Mouse (Mus musculus) midbrain, embryonic 11.5 days (tissue): Measurements from ENCODE around the gene Tfpt. TPM values are rescaled to one million over a fixed set of nuclear protein-coding genes. Genes with fewer than 3 reads are reported as not detected.

Experiments
- ATAC-seq: fragments of 200-750 bp; cut with Nextera tagmentation; 2 replicates; pipeline ENCODE4 v1.8.0; 2017; ENCODE audit warnings: moderate TSS enrichment, moderate library complexity; ENCODE audit not compliant: low FRiP score
- DNase-seq: peaks from one replicate; pipeline ENCODE4 v3.0.0; 2015; ENCODE audit warnings: low spot score; ENCODE audit errors: missing footprints
- H3K27ac ChIP-seq: fragments of 300-500 bp; sonication (generic); 2 replicates; pipeline ENCODE4 v1.5.1; 2014; ENCODE audit warnings: low read depth, low read length
- H3K27me3 ChIP-seq: fragments of 300-500 bp; sonication (generic); 2 replicates; pipeline ENCODE4 v1.6.1; 2014; ENCODE audit warnings: mild to moderate bottlenecking, low read length, moderate library complexity, mixed read lengths; ENCODE audit not compliant: control insufficient read depth, insufficient read depth
- H3K36me3 ChIP-seq: fragments of 300-500 bp; sonication (generic); 2 replicates; pipeline ENCODE4 v1.6.1; 2014; ENCODE audit warnings: mild to moderate bottlenecking, low read length, moderate library complexity, mixed read lengths; ENCODE audit not compliant: control insufficient read depth, insufficient read depth
- H3K4me1 ChIP-seq: fragments of 300-500 bp; sonication (generic); 2 replicates; pipeline ENCODE4 v1.6.1; 2014; ENCODE audit warnings: low read length; ENCODE audit not compliant: control insufficient read depth, insufficient read depth
- H3K4me2 ChIP-seq: fragments of 300-500 bp; sonication (generic); 2 replicates; pipeline ENCODE4 v1.6.1; 2014; ENCODE audit warnings: mild to moderate bottlenecking, moderate library complexity
- H3K4me3 ChIP-seq: fragments of 300-500 bp; sonication (generic); 2 replicates; pipeline ENCODE4 v1.5.1; 2014; ENCODE audit warnings: low read depth, low read length
- H3K9ac ChIP-seq: fragments of 300-500 bp; sonication (generic); 2 replicates; pipeline ENCODE4 v1.6.1; 2014; ENCODE audit warnings: low read length
- H3K9me3 ChIP-seq: fragments of 300-500 bp; sonication (generic); 2 replicates; pipeline ENCODE4 v1.6.1; 2016; ENCODE audit warnings: low read length; ENCODE audit not compliant: control insufficient read depth
- WGBS: fragments of 180-500 bp; shearing (Covaris S2); extraction: QIAGEN DNeasy Blood & Tissue Kit; methylation state at CpG from one replicate; pipeline ENCODE4 v1.1.7; 2014; 5-methylcytosine and 5-hydroxymethylcytosine counted together
- polyA plus RNA-seq: library from polyadenylated mRNA; unstranded; fragments of >200 nt; fragmentation: Nextera tagmentation; extraction: Ambion mirVana; gene quantifications from 2 replicates; pipeline ENCODE4 v1.2.1, GENCODE M21; 2014

Gene Tfpt
- polyA plus RNA-seq, 1 experiment from 2014 or later: 29.9 TPM

DNA sequence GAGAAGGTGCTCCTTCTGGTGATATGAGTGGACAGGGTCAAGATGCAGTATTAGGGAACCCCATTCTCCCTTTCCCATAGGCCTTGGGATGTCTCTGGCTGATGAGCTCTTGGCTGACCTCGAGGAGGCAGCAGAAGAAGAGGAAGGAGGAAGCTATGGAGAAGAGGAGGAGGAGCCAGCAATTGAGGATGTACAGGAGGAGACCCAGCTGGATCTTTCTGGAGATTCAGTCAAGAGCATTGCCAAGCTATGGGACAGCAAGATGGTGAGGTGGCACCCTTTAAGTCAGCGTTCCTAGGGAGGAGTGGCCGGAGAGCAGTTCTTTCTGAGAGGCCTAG lies 718 bp upstream of the Tfpt start:
- Histone ChIP-seq H3K9ac (peak overlapping the region; percentile 77), H3K4me2 (peak overlapping the region; percentile 74), H3K27ac (no peak overlapping the region), H3K4me1 (peaks cover 13% of the 10 kb centered on the region), H3K4me3 (peak overlapping the region; percentile 73), H3K27me3 (no peaks in the 10 kb centered on the region), H3K9me3 (no peaks in the 10 kb centered on the region), H3K36me3 (peaks cover 10% of the 10 kb centered on the region; the same call in 1 of the 2 replicates)
- ATAC-seq (no peak), DNase-seq (no peak)
- 66% methylated on average over 3 of the region's 3 CpGs for WGBS

DNA sequence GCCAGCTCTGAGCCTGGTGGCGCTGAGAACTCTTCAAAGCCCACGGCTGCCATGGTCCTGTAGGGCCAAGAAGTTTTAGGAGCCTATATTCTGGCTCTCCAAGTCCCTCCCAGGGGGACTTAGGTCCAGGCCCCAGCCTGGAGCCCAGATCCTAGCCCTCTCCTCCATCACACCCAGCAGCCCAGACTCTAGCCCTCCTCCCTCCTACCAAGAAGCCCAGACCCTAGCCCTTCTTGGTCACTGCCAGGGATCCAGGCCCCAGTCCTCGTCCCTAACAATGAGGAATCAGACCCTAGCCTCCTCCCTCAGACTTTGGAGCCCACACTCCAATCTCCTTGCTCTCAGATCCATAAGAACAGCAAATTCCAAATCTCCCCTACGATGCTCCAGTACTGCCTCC lies 699 bp downstream of the Tfpt start:
- ATAC-seq (peak; percentile 55), DNase-seq (no peak)
- peak overlapping the region; percentile 82 for H3K9ac ChIP-seq
- H3K4me3 ChIP-seq: peak overlapping the region; percentile 73
- H3K9me3 ChIP-seq: no peaks in the 10 kb centered on the region
- H3K27me3 ChIP-seq: no peaks in the 10 kb centered on the region
- H3K27ac ChIP-seq: no peak overlapping the region
- H3K4me2 ChIP-seq: peak overlapping the region; percentile 74
- H3K36me3 ChIP-seq: peaks cover 11% of the 10 kb centered on the region; the same call in 1 of the 2 replicates
- 56% methylated on average over 4 of the region's 4 CpGs for WGBS
- peaks cover 13% of the 10 kb centered on the region for H3K4me1 ChIP-seq

DNA sequence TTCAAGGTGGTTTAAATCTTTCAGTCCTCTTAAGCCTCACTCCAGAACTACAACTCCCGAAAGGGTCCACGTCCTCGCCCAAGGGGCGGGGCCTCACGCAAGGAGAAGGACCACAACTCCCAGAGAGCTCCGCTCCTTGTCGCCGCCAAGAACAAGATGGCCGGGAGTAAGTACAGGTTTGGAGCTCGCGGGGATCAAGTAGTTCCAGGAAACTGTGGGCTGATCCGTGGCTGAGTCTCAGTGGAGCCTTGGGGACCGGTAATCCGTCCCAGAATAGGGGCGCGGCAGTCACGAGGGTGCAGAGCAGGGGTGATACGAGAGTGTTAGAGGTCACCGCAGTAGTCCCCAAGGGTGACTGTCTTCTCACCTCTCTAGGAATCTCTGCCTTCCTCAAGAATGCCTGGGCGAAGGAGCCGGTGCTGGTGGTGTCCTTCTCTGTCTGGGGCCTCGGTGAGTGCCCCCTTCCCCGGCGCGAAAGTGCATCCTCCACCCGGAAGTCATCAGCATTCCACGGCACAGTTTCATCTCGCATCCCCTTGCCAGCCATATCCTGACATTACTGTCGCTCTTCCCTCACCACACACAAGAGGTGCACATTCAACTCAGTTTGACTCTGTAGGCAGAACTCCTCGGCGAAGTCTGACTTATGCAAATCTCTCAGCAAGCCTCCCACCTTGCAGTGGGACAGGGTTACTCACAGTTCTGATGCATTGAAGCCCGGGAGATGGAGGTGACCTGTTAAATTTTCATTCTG lies 12.3 kb downstream of the Tfpt start, which contains the start of gene Ndufa3:
Ndufa3 (plus strand) TSS at position 132 of the 754 bp plus-strand sequence.
- peak within 1 kb of the TSS; percentile 31; the same call in 1 of the 2 replicates for H3K27ac ChIP-seq
- H3K4me1 ChIP-seq: peaks cover 5% of the 10 kb centered on the region; the same call in 1 of the 2 replicates
- peak within 1 kb of the TSS; percentile 75 for H3K4me3 ChIP-seq
- H3K9ac ChIP-seq: peak within 1 kb of the TSS; percentile 83
- 1% methylated on average over 32 of the region's 32 CpGs for WGBS
- no peaks in the 10 kb centered on the region for H3K27me3 ChIP-seq
- DNase-seq: peak; percentile 96
- H3K36me3 ChIP-seq: peaks cover 3% of the 10 kb centered on the region; the same call in 1 of the 2 replicates
- H3K4me2 ChIP-seq: peak within 1 kb of the TSS; percentile 55
- ATAC-seq: peak; percentile 97
- no peaks in the 10 kb centered on the region for H3K9me3 ChIP-seq

DNA sequence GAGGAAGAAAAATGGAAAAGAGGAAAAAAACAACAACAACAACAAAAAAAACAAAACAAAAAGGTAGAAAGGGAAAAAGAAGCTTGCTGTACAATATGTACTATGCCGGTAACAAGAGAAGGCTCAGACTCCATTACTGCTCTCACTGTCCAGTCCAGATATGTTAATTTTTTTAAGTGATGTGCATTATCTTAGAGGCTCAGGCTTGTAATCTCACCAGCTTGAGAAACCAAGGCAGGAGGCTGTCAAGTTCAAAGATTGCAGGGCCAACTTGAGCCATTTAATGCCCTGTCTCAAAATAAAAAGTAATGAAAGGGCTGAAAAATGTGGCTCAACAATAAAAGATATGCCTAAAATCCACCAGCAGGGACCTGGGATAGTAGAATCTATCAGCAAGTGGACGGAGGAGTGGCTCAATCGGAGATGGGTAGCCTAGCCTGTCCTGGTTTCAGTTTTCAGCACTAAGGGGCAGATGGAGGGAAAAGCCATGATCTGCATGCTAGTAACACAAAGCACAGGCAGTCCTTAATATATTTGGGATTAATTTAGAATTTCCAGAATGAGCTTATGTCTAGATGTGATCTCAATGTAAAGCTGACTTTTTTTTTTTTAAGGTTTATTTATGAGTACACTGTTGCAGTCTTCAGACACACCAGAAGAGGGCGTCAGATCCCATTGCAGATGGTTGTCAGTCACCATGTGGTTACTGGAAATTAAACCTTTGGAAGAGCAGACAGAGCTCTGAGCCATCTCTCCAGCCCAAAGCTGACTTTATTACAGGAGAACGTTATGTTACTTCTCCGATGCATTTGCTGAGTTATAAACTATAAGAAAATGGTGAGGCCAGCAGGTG lies 13.1 kb downstream of the Tfpt start:
- Histone ChIP-seq H3K4me3 (peak overlapping the region; percentile 75), H3K9me3 (no peaks in the 10 kb centered on the region), H3K4me1 (peaks cover 5% of the 10 kb centered on the region; the same call in 1 of the 2 replicates), H3K4me2 (peak overlapping the region; percentile 55; the same call in 1 of the 2 replicates), H3K27ac (no peak overlapping the region), H3K27me3 (no peaks in the 10 kb centered on the region), H3K9ac (no peak overlapping the region), H3K36me3 (peaks cover 3% of the 10 kb centered on the region; the same call in 1 of the 2 replicates)
- ATAC-seq (peak; percentile 74), DNase-seq (no peak)
- WGBS: 41% methylated on average over 6 of the region's 6 CpGs

DNA sequence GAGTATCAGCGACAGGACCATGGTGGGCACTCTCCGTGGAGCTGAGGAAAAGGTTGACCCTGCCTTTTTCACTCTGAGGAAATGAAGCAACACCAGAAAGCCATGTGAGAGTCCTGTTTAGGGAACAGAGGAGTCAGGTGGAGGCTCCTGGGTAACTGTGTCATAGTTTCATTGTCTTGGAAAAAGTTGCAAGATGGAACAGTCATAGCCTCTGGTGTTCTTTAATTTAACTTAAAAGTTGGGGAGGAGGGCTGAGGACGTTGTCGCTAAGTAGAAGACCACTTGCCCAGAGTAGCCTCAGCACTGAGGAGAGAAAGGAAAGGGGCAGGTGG lies 13.7 kb downstream of the Tfpt start, which contains the start of gene Oscar:
Oscar (minus strand) TSS at position 101 of the 332 bp plus-strand sequence.
- H3K4me2 ChIP-seq: peak within 1 kb of the TSS; percentile 55; the same call in 1 of the 2 replicates
- ATAC-seq (no peak), DNase-seq (no peak)
- 85% methylated on average over 4 of the region's 4 CpGs for WGBS
- H3K27ac ChIP-seq: no peak within 1 kb of the TSS
- peak within 1 kb of the TSS; percentile 75 for H3K4me3 ChIP-seq
- peaks cover 5% of the 10 kb centered on the region; the same call in 1 of the 2 replicates for H3K4me1 ChIP-seq
- H3K9ac ChIP-seq: no peak within 1 kb of the TSS
- no peaks in the 10 kb centered on the region for H3K27me3 ChIP-seq
- no peaks in the 10 kb centered on the region for H3K9me3 ChIP-seq
- H3K36me3 ChIP-seq: peaks cover 3% of the 10 kb centered on the region; the same call in 1 of the 2 replicates

DNA sequence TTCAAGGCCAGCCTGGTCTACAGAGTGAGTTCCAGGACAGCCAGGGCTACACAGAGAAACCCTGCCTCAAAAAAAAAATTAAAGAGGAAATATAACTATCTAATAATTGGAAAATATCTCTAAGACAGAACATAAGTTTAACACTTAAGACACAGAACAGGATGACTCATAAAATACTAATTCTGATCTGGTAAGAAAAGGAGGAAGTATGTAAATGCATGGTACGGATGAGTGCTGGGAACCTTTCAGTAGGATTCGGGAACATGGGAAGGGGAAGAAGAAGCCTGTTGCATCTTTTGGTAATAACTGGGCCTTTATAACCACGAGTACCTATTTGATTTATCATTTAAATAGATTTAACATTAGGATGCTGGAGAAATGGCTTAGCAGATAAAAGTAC lies 15.7 kb downstream of the Tfpt start:
- no peak overlapping the region for H3K4me2 ChIP-seq
- no peak for ATAC-seq
- no peak overlapping the region for H3K9ac ChIP-seq
- H3K4me1 ChIP-seq: peaks cover 5% of the 10 kb centered on the region; the same call in 1 of the 2 replicates
- no peak overlapping the region for H3K27ac ChIP-seq
- no peaks in the 10 kb centered on the region for H3K36me3 ChIP-seq
- no peak overlapping the region for H3K4me3 ChIP-seq
- H3K9me3 ChIP-seq: no peaks in the 10 kb centered on the region
- no peaks in the 10 kb centered on the region for H3K27me3 ChIP-seq
- 82% methylated on average over 3 of the region's 3 CpGs for WGBS
- no peak for DNase-seq

DNA sequence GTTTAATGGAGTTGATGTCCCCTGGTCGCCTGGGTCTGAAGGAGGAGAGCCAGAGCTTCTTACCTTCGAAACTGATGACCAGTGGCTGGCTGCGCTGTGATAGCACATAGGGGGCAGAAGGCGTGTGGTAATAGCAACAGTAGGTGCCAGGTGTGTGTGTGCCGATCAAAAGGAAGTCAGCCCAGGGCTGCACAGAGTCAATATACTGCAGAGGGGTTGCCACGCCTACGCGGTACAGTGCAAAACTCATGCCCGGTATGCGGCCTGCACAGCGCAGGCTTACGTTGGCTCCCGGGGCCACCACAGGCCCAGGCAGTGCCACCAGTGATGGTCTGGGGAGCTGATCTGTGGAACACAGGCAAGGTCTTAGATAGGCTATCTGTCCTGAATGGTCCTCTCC lies 18.7 kb downstream of the Tfpt start:
- no peak overlapping the region for H3K4me2 ChIP-seq
- no peaks in the 10 kb centered on the region for H3K9me3 ChIP-seq
- no peak overlapping the region for H3K27ac ChIP-seq
- no peaks in the 10 kb centered on the region for H3K36me3 ChIP-seq
- no peak for DNase-seq
- no peaks in the 10 kb centered on the region for H3K4me1 ChIP-seq
- H3K4me3 ChIP-seq: no peak overlapping the region
- H3K27me3 ChIP-seq: no peaks in the 10 kb centered on the region
- no peak for ATAC-seq
- 85% methylated on average over 13 of the region's 13 CpGs for WGBS
- no peak overlapping the region for H3K9ac ChIP-seq

DNA sequence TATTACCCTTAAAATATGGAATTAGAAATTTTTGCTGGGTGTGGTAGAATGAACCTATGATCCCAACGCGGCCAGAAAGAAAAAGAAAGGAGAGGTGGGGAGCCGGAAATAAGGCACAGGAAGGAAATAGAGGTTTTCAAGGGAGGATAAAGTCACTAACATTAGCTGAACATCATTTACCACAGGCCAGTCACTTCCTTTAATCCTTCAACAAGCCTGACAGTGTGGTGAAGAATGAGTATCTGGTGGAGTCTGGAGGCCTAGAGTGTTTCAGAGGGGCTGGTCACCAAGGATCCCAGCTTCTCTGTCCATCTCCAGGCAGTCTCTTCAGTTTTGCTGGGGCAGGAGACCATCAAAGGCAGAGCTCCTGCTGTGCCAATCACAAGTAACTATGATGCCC lies 19.3 kb downstream of the Tfpt start:
- no peak overlapping the region for H3K4me2 ChIP-seq
- ATAC-seq: no peak
- H3K4me3 ChIP-seq: no peak overlapping the region
- no peak overlapping the region for H3K27ac ChIP-seq
- H3K9me3 ChIP-seq: no peaks in the 10 kb centered on the region
- H3K9ac ChIP-seq: no peak overlapping the region
- H3K27me3 ChIP-seq: no peaks in the 10 kb centered on the region
- no peaks in the 10 kb centered on the region for H3K4me1 ChIP-seq
- WGBS: 92% methylated on average over 3 of the region's 3 CpGs
- no peaks in the 10 kb centered on the region for H3K36me3 ChIP-seq
- DNase-seq: no peak

DNA sequence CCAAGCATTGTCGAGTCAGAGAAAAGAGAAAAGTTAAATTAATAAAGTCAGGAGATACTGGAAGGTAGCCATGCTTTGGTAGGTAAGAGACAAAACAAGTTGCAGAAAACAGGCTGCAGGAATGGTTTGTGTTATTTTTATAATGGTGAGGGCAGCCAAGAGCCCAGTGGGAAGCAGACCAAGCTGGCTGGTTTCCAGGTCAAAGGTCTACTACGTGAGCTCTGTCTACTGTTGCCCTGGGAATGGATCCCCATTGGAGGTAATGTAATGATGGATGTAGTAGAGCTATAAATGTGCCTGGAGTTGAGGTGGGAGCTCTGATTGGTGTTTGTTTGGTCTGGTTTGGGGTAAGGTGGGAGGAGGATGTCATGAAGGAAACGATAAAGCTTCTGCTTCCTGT lies 20.6 kb downstream of the Tfpt start:
- Histone ChIP-seq H3K9me3 (no peaks in the 10 kb centered on the region), H3K27me3 (no peaks in the 10 kb centered on the region), H3K4me2 (no peak overlapping the region), H3K36me3 (no peaks in the 10 kb centered on the region), H3K4me1 (no peaks in the 10 kb centered on the region), H3K27ac (no peak overlapping the region), H3K4me3 (no peak overlapping the region), H3K9ac (no peak overlapping the region)
- no peak for ATAC-seq
- WGBS: 76% methylated on average over 3 of the region's 3 CpGs
- DNase-seq: no peak
